Mouse (Mus musculus) lung, postnatal 36 days (tissue): ENCODE results near the gene Mcrip2.

Experiments used
- DNase-seq: peaks from one replicate; pipeline ENCODE4 v3.0.0; 2022; ENCODE audit warnings: mixed read lengths

Mcrip2 gene

GRCm38 (mm10) chr17:25863681-25864080 is 4.9 kb downstream of the Mcrip2 start:
- no peak for DNase-seq

- DNase-seq: no peak
Measured at GRCm38 (mm10) chr17:25861704-25862612, 6.6 kb downstream of the Mcrip2 start.

GRCm38 (mm10) chr17:25860832-25861703 is 7.5 kb downstream of the Mcrip2 start, which contains the start of gene Wdr90:
TSS of gene Wdr90 (minus strand) at chr17:25861501.
- peak; percentile 95 for DNase-seq

GRCm38 (mm10) chr17:25860229-25860628 is 8.3 kb downstream of the Mcrip2 start:
- DNase-seq: no peak

GRCm38 (mm10) chr17:25844396-25844901 is 24.1 kb downstream of the Mcrip2 start, which contains the start of gene Rhot2:
TSS of gene Rhot2 (minus strand) at chr17:25844851.
- peak; percentile 98 for DNase-seq

GRCm38 (mm10) chr17:25843636-25844395 is 24.7 kb downstream of the Mcrip2 start:
- DNase-seq: no peak

GRCm38 (mm10) chr17:25843122-25843521 is 25.4 kb downstream of the Mcrip2 start:
- no peak for DNase-seq

- no peak for DNase-seq
Measured at GRCm38 (mm10) chr17:25842509-25842908, 26.1 kb downstream of the Mcrip2 start.

- no peak for DNase-seq
Measured at GRCm38 (mm10) chr17:25841117-25841880, 27.3 kb downstream of the Mcrip2 start, which contains the start of gene Gm20683. TSS of gene Gm20683 (minus strand) at chr17:25841763.

GRCm38 (mm10) chr17:25840519-25840918 is 28.0 kb downstream of the Mcrip2 start:
- DNase-seq: no peak

- no peak for DNase-seq
Measured at GRCm38 (mm10) chr17:25839455-25840235, 28.9 kb downstream of the Mcrip2 start.

GRCm38 (mm10) chr17:25838904-25839303 is 29.7 kb downstream of the Mcrip2 start:
- DNase-seq: no peak

GRCm38 (mm10) chr17:25837533-25837932 is 31.0 kb downstream of the Mcrip2 start:
- DNase-seq: no peak

- peak; percentile 61 for DNase-seq
Measured at GRCm38 (mm10) chr17:25837076-25837410, 31.5 kb downstream of the Mcrip2 start, which contains the start of gene Rhbdl1. TSS of gene Rhbdl1 (minus strand) at chr17:25837295.

GRCm38 (mm10) chr17:25836397-25837075 is 32.0 kb downstream of the Mcrip2 start:
- DNase-seq: no peak

- DNase-seq: no peak
Measured at GRCm38 (mm10) chr17:25835816-25836215, 32.7 kb downstream of the Mcrip2 start.

GRCm38 (mm10) chr17:25835301-25835700 is 33.3 kb downstream of the Mcrip2 start:
- DNase-seq: no peak

- DNase-seq: no peak
Measured at GRCm38 (mm10) chr17:25834595-25835222, 33.9 kb downstream of the Mcrip2 start.

- peak; percentile 23 for DNase-seq
Measured at GRCm38 (mm10) chr17:25833961-25834594, 34.5 kb downstream of the Mcrip2 start.
